Mouse (Mus musculus) embryonic stem cell, embryonic (primary cell): ENCODE results near the gene Ddx41.

Experiments used
- CTCF ChIA-PET, 4 experiments: fragments of 300-600 bp in 2 of 4; fragments of 350-600 bp in 2 of 4; sonication (Branson Sonifier 250); formaldehyde crosslinking; loops; one replicate each; lab custom pipeline; 2022; ENCODE audit warnings: inconsistent platforms in 2 of 4; lab: Charles Lee
- POLR2A ChIA-PET, 4 experiments: fragments of 300-600 bp in 2 of 4; fragments of 350-600 bp in 2 of 4; sonication (Branson Sonifier 250); formaldehyde crosslinking; loops; one replicate each; lab custom pipeline; 2022; ENCODE audit warnings: antibody characterized with exemption in 4 of 4, inconsistent platforms in 1 of 4; lab: Charles Lee

Ddx41 gene

DNA sequence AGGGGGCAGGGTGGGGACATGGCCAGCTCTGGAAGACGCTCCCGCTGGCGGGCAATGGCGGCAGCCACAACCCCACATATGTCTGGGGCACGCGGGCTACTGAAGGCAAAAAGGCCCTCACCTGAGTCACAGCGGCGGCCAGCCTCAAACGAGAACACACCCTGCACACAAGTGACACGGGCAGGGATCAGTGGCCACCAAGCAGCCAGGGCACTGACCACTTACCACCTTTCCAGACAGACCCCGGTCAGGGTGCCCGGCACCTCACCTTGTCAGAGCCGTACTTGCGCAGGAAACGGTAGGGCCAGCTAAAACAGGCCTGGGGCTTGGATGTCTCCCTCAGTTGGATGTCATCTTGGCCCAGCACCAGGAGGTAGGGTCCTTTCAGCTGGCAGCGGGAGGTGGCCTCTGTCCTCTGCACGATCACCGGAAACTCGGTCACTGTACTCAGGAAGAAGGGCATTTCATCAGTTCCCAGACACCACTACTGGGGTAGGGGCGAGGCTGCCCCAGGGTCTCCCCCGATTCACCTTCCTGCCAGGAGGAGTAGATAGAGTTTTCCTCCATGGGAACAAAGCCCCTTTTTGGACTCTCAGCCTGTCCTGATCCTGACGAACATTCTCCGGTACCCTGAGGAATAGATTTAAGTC, 12.4 kb downstream of the Ddx41 start:
- POLR2A ChIA-PET, result interaction anchor here in 3 of 4 experiments (0.6 to 4.3 kb wide), 17 partner anchors 9 to 75 kb away, joined by 3 to 22 read pairs (median 4); partner anchors contain the start of genes Ddx41 (in 2 of the 3) and Pdlim7 (in 1 of the 3)
- CTCF ChIA-PET, result interaction anchor here in 1 of 4 experiments (2.4 kb wide), 1 partner anchor 12 kb away, joined by 9 read pairs; the partner anchor contains the start of gene Ddx41

- ChIA-PET POLR2A (interaction anchor here (0.6 to 4.3 kb wide), 27 partner anchors 9 to 311 kb away, joined by 3 to 22 read pairs (median 3); partner anchors contain the start of genes Ddx41 (in 2 of the 4), Grk6 (in 2 of the 4), Pdlim7 (in 1 of the 4) and Prr7 (in 1 of the 4)), CTCF (interaction anchor here in 3 of 4 experiments (0.7 to 2.4 kb wide), 9 partner anchors 9 to 16 kb away, joined by 3 to 9 read pairs (median 4); partner anchors contain the start of gene Ddx41 (in 2 of the 3))
Measured at GRCm38 (mm10) chr13:55523278-55523677, 13.2 kb downstream of the Ddx41 start.

- ChIA-PET CTCF (interaction anchor here (0.5 to 2.4 kb wide), 11 partner anchors 8 to 287 kb away, joined by 3 to 9 read pairs (median 4); partner anchors contain the start of gene Ddx41 (in 2 of the 4)), POLR2A (interaction anchor here (0.6 to 4.3 kb wide), 25 partner anchors 8 to 311 kb away, joined by 3 to 22 read pairs (median 3); partner anchors contain the start of genes Ddx41 (in 2 of the 4), Grk6 (in 2 of the 4), Pdlim7 (in 1 of the 4) and Prr7 (in 1 of the 4))
Measured at GRCm38 (mm10) chr13:55522730-55523129, 13.7 kb downstream of the Ddx41 start.

GRCm38 (mm10) chr13:55519606-55520005, 16.9 kb downstream of the Ddx41 start:
- CTCF ChIA-PET, result interaction anchor here in 1 of 4 experiments (1.7 kb wide), 1 partner anchor 11 kb away, joined by 5 read pairs; no protein-coding TSS in a partner anchor

GRCm38 (mm10) chr13:55516955-55517354, 19.5 kb downstream of the Ddx41 start:
- ChIA-PET CTCF (interaction anchor here (0.6 to 1.5 kb wide), 43 partner anchors 8 to 717 kb away, joined by 3 to 15 read pairs (median 3); partner anchors contain the start of genes Ddx41 (in 2 of the 4), Dok3 (in 2 of the 4) and Fgfr4 (in 1 of the 4)), POLR2A (interaction anchor here in 3 of 4 experiments (0.7 to 1.7 kb wide), 7 partner anchors 9 to 374 kb away, joined by 3 to 5 read pairs (median 3); partner anchors contain the start of gene Ddx41 (in 1 of the 3))

More at GRCm38 (mm10) chr13:55519606-55520005, 16.9 kb downstream of the Ddx41 start:
- POLR2A ChIA-PET, result interaction anchor here in 1 of 4 experiments (0.7 to 2.1 kb wide), 5 partner anchors 8 to 90 kb away, joined by 3 to 10 read pairs (median 3); partner anchors contain the start of gene Ddx41

DNA sequence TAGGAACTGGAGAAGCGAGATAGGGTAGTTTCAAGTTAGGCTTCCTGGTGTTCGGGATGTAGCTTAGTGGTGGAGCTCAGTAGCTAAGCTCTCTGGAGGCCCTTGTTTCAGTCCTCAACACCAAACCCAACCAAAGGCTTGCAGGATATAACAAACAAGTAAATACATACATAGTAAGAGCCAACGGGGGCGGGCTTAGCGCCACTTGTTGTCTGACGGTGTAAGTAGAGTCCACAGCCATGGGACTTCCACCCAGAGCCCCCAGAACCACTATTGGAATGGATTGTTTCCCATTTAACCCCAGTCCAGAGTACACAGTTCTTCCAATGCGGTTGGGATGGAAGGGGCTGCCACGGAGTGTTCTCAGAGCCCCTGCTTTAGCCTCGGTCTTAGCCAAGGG, 22.6 kb downstream of the Ddx41 start:
- ChIA-PET POLR2A (interaction anchor here in 2 of 4 experiments (0.6 to 1.5 kb wide), 9 partner anchors 9 to 265 kb away, joined by 3 to 5 read pairs (median 3); partner anchors contain the start of gene Ddx41 (in 1 of the 2)), CTCF (interaction anchor here in 2 of 4 experiments (0.7 to 1.6 kb wide), 11 partner anchors 9 to 186 kb away, joined by 3 to 7 read pairs (median 4); partner anchors contain the start of gene Ddx41 (in 1 of the 2))

DNA sequence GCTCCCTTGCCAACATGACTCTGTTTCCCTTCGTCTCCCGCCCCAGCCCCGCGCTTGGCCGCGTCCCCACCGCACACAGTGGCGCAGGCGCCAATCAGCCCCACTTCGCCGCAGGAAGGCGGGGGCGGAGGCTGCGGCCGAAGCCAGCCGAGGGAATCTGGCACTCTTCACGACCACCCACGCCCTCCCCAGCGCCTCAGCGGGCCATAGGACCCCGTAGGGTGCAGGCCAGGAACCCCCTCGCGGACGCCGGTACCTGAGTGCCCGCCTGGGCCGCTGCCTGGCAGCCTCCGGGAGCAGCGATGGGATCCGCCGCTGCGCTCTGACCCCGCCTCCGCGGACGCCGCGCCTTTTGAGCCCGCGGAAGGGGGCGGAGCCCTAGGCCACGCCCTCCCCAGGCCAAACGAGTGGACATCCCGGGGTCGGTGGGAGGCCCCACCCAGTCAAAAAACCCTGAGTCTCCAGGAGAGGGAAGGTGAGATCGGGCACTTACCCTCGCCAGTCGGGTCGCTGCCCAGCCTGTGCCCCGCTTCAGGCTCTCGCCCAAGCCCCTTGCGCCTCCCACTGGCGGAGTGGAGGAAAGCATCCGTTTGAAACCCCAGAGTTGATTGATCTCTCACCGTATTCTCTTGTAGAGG, 23.2 kb downstream of the Ddx41 start, which contains the start of gene Pdlim7:
Gene Pdlim7, minus strand, starts transcription at position 566 of the 638 bp plus-strand sequence.
- ChIA-PET CTCF (interaction anchor here in 2 of 4 experiments (0.7 to 1.6 kb wide), 11 partner anchors 9 to 186 kb away, joined by 3 to 7 read pairs (median 4); partner anchors contain the start of gene Ddx41 (in 1 of the 2)), POLR2A (interaction anchor here in 2 of 4 experiments (0.6 to 2.9 kb wide), 12 partner anchors 10 to 323 kb away, joined by 3 to 10 read pairs (median 4); partner anchors contain the start of genes B230219D22Rik (in 1 of the 2), Ddx41 (in 1 of the 2) and Grk6 (in 1 of the 2))

GRCm38 (mm10) chr13:55512379-55513031, 24.0 kb downstream of the Ddx41 start:
- ChIA-PET POLR2A (interaction anchor here in 3 of 4 experiments (0.6 to 2.9 kb wide), 20 partner anchors 8 to 322 kb away, joined by 3 to 10 read pairs (median 4); partner anchors contain the start of genes B230219D22Rik (in 1 of the 3), Ddx41 (in 1 of the 3) and Grk6 (in 1 of the 3)), CTCF (interaction anchor here in 3 of 4 experiments (0.9 to 1.4 kb wide), 6 partner anchors 10 to 95 kb away, joined by 3 to 4 read pairs (median 3); partner anchors contain the start of gene Ddx41 (in 1 of the 3))

GRCm38 (mm10) chr13:55511492-55511861, 25.0 kb downstream of the Ddx41 start:
- POLR2A ChIA-PET, result interaction anchor here in 2 of 4 experiments (1.0 to 2.9 kb wide), 12 partner anchors 9 to 67 kb away, joined by 3 to 10 read pairs (median 4); partner anchors contain the start of genes Ddx41 (in 1 of the 2), Dok3 (in 1 of the 2) and Grk6 (in 1 of the 2)

GRCm38 (mm10) chr13:55510668-55511491, 25.6 kb downstream of the Ddx41 start:
- ChIA-PET CTCF (interaction anchor here in 2 of 4 experiments (0.6 to 2.2 kb wide), 7 partner anchors 12 to 113 kb away, joined by 3 to 5 read pairs (median 3); partner anchors contain the start of genes Dbn1 (in 1 of the 2) and Slc34a1 (in 1 of the 2)), POLR2A (interaction anchor here in 2 of 4 experiments (0.6 to 2.9 kb wide), 16 partner anchors 9 to 172 kb away, joined by 3 to 10 read pairs (median 4); partner anchors contain the start of genes Grk6 (in 2 of the 2), Ddx41 (in 1 of the 2) and Dok3 (in 1 of the 2))

More at GRCm38 (mm10) chr13:55511492-55511861, 25.0 kb downstream of the Ddx41 start:
- CTCF ChIA-PET, result interaction anchor here in 2 of 4 experiments (1.0 to 2.2 kb wide), 5 partner anchors 11 to 114 kb away, joined by 3 to 5 read pairs (median 3); partner anchors contain the start of gene Slc34a1 (in 1 of the 2)

DNA sequence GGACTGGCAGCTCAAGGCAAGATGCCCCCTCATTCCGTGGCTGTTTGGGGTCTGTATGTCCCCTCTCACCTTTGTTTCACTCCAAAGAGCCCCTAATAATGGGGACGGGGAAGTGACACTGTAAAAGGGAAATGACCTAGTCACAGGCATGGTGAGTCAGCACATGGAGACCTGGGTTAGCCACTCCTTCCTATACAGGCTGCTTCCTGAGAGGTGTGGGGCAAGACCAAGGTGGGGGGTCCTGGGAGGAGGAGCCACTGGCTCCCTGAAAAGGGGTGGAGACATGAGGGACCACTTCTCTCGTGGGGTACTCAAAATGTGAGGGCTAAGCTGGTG, 26.2 kb downstream of the Ddx41 start:
- POLR2A ChIA-PET, result interaction anchor here in 3 of 4 experiments (0.6 to 2.9 kb wide), 14 partner anchors 8 to 171 kb away, joined by 3 to 10 read pairs (median 4); partner anchors contain the start of genes Grk6 (in 2 of the 3), Dok3 (in 1 of the 3) and Prr7 (in 1 of the 3)
- CTCF ChIA-PET, result interaction anchor here in 2 of 4 experiments (0.6 to 2.2 kb wide), 5 partner anchors 23 to 105 kb away, joined by 3 to 5 read pairs (median 4); partner anchors contain the start of gene Dbn1 (in 1 of the 2)

DNA sequence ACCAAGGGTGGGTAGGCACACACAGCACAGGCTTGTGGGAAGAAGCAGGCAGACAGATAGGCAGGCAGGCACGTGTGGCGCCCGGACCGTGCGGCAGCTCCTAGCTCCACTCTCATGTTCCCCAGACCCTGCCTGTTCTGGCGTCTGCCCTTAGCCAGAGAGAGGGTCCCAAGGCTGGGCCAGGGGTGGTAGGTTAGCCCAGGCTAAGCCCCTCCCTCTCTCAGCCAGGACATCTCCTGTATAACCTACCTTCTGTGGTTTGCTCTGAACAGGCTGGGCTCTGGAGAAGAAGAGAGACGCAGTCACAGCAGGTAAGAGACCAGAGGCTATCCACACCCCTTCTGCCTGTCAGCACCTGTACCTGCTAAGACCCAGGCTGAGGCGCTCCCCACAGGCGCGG, 27.9 kb downstream of the Ddx41 start:
- ChIA-PET POLR2A (interaction anchor here in 2 of 4 experiments (0.9 to 1.9 kb wide), 7 partner anchors 8 to 184 kb away, joined by 3 to 5 read pairs (median 3); partner anchors contain the start of genes B230219D22Rik (in 1 of the 2) and Grk6 (in 1 of the 2)), CTCF (interaction anchor here in 3 of 4 experiments (0.5 to 2.5 kb wide), 11 partner anchors 8 to 193 kb away, joined by 3 to 15 read pairs (median 4); partner anchors contain the start of genes Dbn1 (in 1 of the 3) and Ddx41 (in 1 of the 3))

DNA sequence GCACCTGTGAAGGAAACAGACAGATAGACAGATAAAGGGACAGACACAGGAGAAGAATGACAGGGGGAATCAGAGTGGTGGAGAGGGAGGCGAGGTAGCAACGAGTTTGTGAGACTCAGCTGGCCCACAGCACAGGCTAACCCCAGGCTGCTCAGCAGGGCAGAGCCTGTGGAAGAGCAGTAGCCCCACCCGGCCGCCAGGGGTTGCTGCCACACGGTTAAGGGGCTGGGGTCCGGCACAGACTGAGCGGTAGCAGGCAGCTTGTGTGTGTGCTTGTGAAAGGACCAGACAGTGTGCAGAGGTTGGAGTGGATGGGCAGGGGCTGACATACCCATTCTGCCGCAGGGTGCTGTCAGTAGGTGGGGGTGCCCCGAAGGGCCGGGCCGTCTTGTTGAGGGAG, 28.6 kb downstream of the Ddx41 start:
- ChIA-PET CTCF (interaction anchor here (0.5 to 2.5 kb wide), 19 partner anchors 9 to 932 kb away, joined by 3 to 15 read pairs (median 3); partner anchors contain the start of genes Dbn1 (in 1 of the 4), Ddx41 (in 1 of the 4) and Prr7 (in 1 of the 4)), POLR2A (interaction anchor here in 3 of 4 experiments (0.7 to 1.9 kb wide), 6 partner anchors 9 to 63 kb away, joined by 3 to 5 read pairs (median 4); partner anchors contain the start of gene Grk6 (in 1 of the 3))

GRCm38 (mm10) chr13:55506697-55507096, 29.8 kb downstream of the Ddx41 start:
- CTCF ChIA-PET, result interaction anchor here in 3 of 4 experiments (0.6 to 2.5 kb wide), 5 partner anchors 10 to 852 kb away, joined by 3 to 15 read pairs (median 3); no protein-coding TSS in a partner anchor
- POLR2A ChIA-PET, result interaction anchor here in 2 of 4 experiments (0.8 to 1.8 kb wide), 3 partner anchors 9 to 18 kb away, joined by 4 to 5 read pairs (median 4); no protein-coding TSS in a partner anchor
